Mouse (Mus musculus) kidney, postnatal 0 days (tissue): Measurements from ENCODE around the gene Tmem127. TPM values are rescaled to one million over a fixed set of nuclear protein-coding genes. Genes with fewer than 3 reads are reported as not detected.
A peak's percentile ranks its signal among the peaks of the same experiment; 100 is the strongest.

ENCODE experiments used
- ATAC-seq: fragments of 200-750 bp; cut with Nextera tagmentation; replicated peaks from 2 replicates; pipeline ENCODE4 v1.8.0; 2017; ENCODE audit warnings: low read depth, moderate number of reproducible peaks, moderate TSS enrichment, moderate library complexity; ENCODE audit not compliant: low FRiP score
- DNase-seq: peaks from one replicate; pipeline ENCODE4 v3.0.0-alpha.2; 2016; ENCODE audit warnings: low spot score
- H3K27ac ChIP-seq: fragments of 300-500 bp; sonication (generic); 2 replicates; pipeline ENCODE4 v1.5.1; 2014; ENCODE audit warnings: mild to moderate bottlenecking
- H3K27me3 ChIP-seq: fragments of 300-500 bp; sonication (generic); 2 replicates; pipeline ENCODE4 v1.6.1; 2014; ENCODE audit warnings: low read length, mixed read lengths; ENCODE audit not compliant: insufficient read depth
- H3K36me3 ChIP-seq: fragments of 300-500 bp; sonication (generic); 2 replicates; pipeline ENCODE4 v1.6.1; 2014; ENCODE audit warnings: low read length, mixed read lengths; ENCODE audit not compliant: insufficient read depth
- H3K4me1 ChIP-seq: fragments of 300-500 bp; sonication (generic); replicated peaks from 2 replicates; pipeline ENCODE4 v1.6.1; 2014; ENCODE audit warnings: antibody characterized with exemption, low read length, mixed read lengths; ENCODE audit not compliant: insufficient read depth
- H3K4me2 ChIP-seq: fragments of 300-500 bp; sonication (generic); 2 replicates; pipeline ENCODE4 v1.6.1; 2014; ENCODE audit warnings: mild to moderate bottlenecking, low read length, moderate library complexity, mixed read lengths
- H3K4me3 ChIP-seq: fragments of 300-500 bp; sonication (generic); replicated peaks from 2 replicates; pipeline ENCODE4 v1.5.1; 2014; ENCODE audit warnings: low read depth, low read length
- H3K9ac ChIP-seq: fragments of 300-500 bp; sonication (generic); 2 replicates; pipeline ENCODE4 v1.6.1; 2014; ENCODE audit warnings: low read depth, low read length
- H3K9me3 ChIP-seq: fragments of 300-500 bp; sonication (generic); replicated peaks from 2 replicates; pipeline ENCODE4 v1.6.1; 2016; ENCODE audit warnings: low read length, inconsistent platforms, mixed read lengths
- CTCF ChIP-seq: IDR thresholded peaks from 2 replicates; pipeline ENCODE4 v1.5.1; 2016; ENCODE audit warnings: antibody characterized with exemption, low read depth, mild to moderate bottlenecking, moderate library complexity
- WGBS: fragments of 180-500 bp; shearing (Covaris S2); extraction: QIAGEN DNeasy Blood & Tissue Kit; methylation state at CpG from one replicate; pipeline ENCODE4 v1.1.7; 2014; 5-methylcytosine and 5-hydroxymethylcytosine counted together
- polyA plus RNA-seq: library from polyadenylated mRNA; unstranded; fragments of >200 nt; fragmentation: Nextera tagmentation; extraction: Ambion mirVana; gene quantifications from 2 replicates; pipeline ENCODE4 v1.2.1, GENCODE M21; 2015

Tmem127 gene
- polyA plus RNA-seq, 1 experiment from 2014 or later: 35.7 TPM

DNA sequence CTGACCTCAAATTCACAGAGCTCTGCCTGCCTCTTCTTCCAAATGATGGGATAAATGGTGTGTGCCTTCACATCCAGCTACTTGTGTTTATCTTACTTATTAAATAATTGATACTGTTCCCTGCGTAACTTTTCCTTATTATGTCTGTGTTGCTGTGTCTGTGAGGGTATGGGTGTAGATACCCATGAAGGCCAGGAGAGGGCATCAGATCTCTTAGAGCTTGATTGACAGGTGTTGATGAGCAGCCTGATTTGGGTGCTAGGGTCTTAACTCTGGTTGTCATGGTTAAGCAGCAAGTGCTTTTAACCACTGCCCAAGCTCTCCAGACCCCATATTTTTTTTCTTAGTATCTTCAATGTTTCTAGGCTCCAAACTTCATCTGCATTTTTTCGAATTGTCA, 61.0 kb downstream of the Tmem127 start:
- Histone ChIP-seq H3K4me1 (no peaks in the 10 kb centered on the region), H3K36me3 (no peaks in the 10 kb centered on the region), H3K27me3 (no peaks in the 10 kb centered on the region), H3K4me3 (no peak overlapping the region), H3K9me3 (no peaks in the 10 kb centered on the region), H3K4me2 (no peak overlapping the region), H3K9ac (no peak overlapping the region), H3K27ac (no peak overlapping the region)
- peak; percentile 64 for TF ChIP-seq CTCF
- DNase-seq (no peak), ATAC-seq (no peak)
- WGBS: 91% methylated on average over 2 of the region's 2 CpGs

DNA sequence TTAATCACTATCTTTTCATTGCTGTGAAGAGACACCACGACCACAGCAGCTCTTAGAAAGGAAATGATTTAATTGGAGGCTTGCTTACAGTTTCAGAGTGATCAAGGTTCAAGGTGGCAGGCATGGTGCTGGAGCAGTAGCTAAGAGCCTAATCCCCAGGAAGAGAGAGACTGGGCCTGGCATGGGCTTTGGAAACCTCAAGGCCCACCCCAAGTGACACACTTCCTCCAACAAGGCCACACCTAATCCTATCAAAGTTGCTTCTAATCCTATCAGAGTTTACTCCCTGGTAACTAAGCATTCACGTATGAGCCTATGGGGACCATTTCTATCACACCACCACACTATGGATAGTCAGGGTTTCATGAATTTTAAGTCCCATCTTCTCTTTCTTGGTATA, 62.5 kb downstream of the Tmem127 start:
- Histone ChIP-seq H3K9me3 (no peaks in the 10 kb centered on the region), H3K36me3 (no peaks in the 10 kb centered on the region), H3K4me3 (no peak overlapping the region), H3K27me3 (no peaks in the 10 kb centered on the region), H3K4me1 (no peaks in the 10 kb centered on the region), H3K27ac (no peak overlapping the region), H3K9ac (no peak overlapping the region), H3K4me2 (no peak overlapping the region)
- ATAC-seq (no peak), DNase-seq (no peak)
- TF ChIP-seq CTCF: no peak
- 46% methylated on average over 2 of the region's 2 CpGs for WGBS

DNA sequence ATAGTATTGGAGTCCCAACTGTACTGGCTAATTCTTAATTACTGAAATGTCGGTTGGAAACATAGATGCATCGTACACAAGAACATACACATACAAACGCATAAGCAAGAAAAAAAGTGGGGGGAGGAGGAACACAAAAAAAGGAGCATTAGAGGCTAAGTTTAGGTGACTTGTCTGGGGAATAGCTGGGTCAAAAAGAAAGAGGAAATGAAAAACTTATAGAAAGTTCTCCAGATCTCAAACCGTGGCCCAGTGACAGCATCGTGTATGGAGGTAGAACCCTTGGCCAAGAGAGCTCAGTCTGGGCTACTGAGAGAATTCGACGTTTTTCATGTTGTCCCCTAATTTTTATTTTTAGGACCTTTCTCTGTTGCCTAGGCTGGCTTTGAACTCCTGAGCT, 63.0 kb downstream of the Tmem127 start:
- H3K36me3 ChIP-seq: no peaks in the 10 kb centered on the region
- ATAC-seq (no peak), DNase-seq (no peak)
- no peaks in the 10 kb centered on the region for H3K27me3 ChIP-seq
- no peak overlapping the region for H3K9ac ChIP-seq
- 89% methylated on average over 7 of the region's 7 CpGs for WGBS
- no peak overlapping the region for H3K4me2 ChIP-seq
- H3K4me3 ChIP-seq: no peak overlapping the region
- TF ChIP-seq CTCF: no peak
- no peak overlapping the region for H3K27ac ChIP-seq
- no peaks in the 10 kb centered on the region for H3K9me3 ChIP-seq
- H3K4me1 ChIP-seq: no peaks in the 10 kb centered on the region

Other genes starting within 250 kb of the Tmem127 start
- 4.2 and 4.8 TPM in 2 replicates for gene Ap4e1, start 239.2 kb upstream of the Tmem127 start, polyA plus RNA-seq
- gene Blvra, start 177.2 kb upstream of the Tmem127 start, polyA plus RNA-seq: 76.4 and 83.5 TPM in 2 replicates
- gene Ncaph, start 114.0 kb upstream of the Tmem127 start, polyA plus RNA-seq: 36.7 and 41.9 TPM in 2 replicates
- 26.3 and 29.0 TPM in 2 replicates for gene Itpripl1, start 104.5 kb upstream of the Tmem127 start, polyA plus RNA-seq
- gene 1810024B03Rik, start 39.6 kb upstream of the Tmem127 start, polyA plus RNA-seq: 2.9 and 3.6 TPM in 2 replicates
- 37.0 TPM in 2 replicates for gene Snrnp200, start 39.5 kb upstream of the Tmem127 start, polyA plus RNA-seq
- 67.8 and 70.4 TPM in 2 replicates for gene Ciao1, start 92 bp upstream of the Tmem127 start, polyA plus RNA-seq
- gene Stard7, start 22.3 kb downstream of the Tmem127 start, polyA plus RNA-seq: 83.4 and 86.5 TPM in 2 replicates
- gene Dusp2, start 88.3 kb downstream of the Tmem127 start, polyA plus RNA-seq: 8.2 and 10.3 TPM in 2 replicates
- not detected in 2 replicates for gene Astl, start 90.7 kb downstream of the Tmem127 start, polyA plus RNA-seq
- 10.3 and 10.5 TPM in 2 replicates for gene Adra2b, start 115.3 kb downstream of the Tmem127 start, polyA plus RNA-seq
- gene Gpat2, start 177.3 kb downstream of the Tmem127 start, polyA plus RNA-seq: 0.10 and 0.12 TPM in 2 replicates
- gene Fahd2a, start 196.7 kb downstream of the Tmem127 start, polyA plus RNA-seq: 61.3 and 62.2 TPM in 2 replicates